ENCODE assay signal across 23 mouse cellular contexts in genomic region chr5:149068745-149069144, GRCm38 (mm10).
DNase-seq lines count a peak whose midpoint lies in the region; ATAC-seq and TF ChIP-seq lines count a peak whose summit lies in the region.
"Had no signal": no experiment of that assay in that cellular context is flagged by ENCODE, and none has a peak within 500 bp of the region (broad histone marks: within the 10 kb centered on the region; RNA-seq: fewer than 3 reads in every experiment).

No protein-coding gene starts in this region.

- no peak for TF ChIP-seq POLR2A in testis, adult 2 months (IDR thresholded peaks at IDR 0.05; ENCODE audit: control insufficient read depth, low read depth, low read length)

- no peak overlapping the region for H3K27ac ChIP-seq in heart, embryonic 15.5 days
- H3K27ac ChIP-seq in testis, adult 2 months (ENCODE audit: control insufficient read depth, insufficient read depth, low read depth, low read length), result no peak overlapping the region
- no peak overlapping the region for H3K27ac ChIP-seq in liver, embryonic 16.5 days (ENCODE audit: low read length)
- H3K27ac ChIP-seq: embryonic facial prominence, embryonic 12.5 days; hindbrain, postnatal 0 days; kidney, embryonic 15.5 days; limb, embryonic 10.5 days; midbrain, embryonic 15.5 days had no signal

- H3K4me1 ChIP-seq in heart, embryonic 15.5 days (replicated peaks), result peaks cover 6% of the 10 kb centered on the region
- H3K4me1 ChIP-seq in testis, adult 2 months (ENCODE audit: control insufficient read depth, insufficient read depth, low read length), result peaks cover 16% of the 10 kb centered on the region
- peaks cover 7% of the 10 kb centered on the region for H3K4me1 ChIP-seq in liver, embryonic 16.5 days (ENCODE audit: control insufficient read depth, low read depth, low read length)
- H3K4me1 ChIP-seq: kidney, embryonic 15.5 days; limb, embryonic 10.5 days; midbrain, embryonic 15.5 days had no signal

- TF ChIP-seq CTCF in testis, adult 2 months (IDR thresholded peaks at IDR 0.05; ENCODE audit: control insufficient read depth, insufficient read depth, insufficient replicate concordance, low read depth, low read length), result no peak

- no peaks in the 10 kb centered on the region for H3K36me3 ChIP-seq in heart, embryonic 15.5 days
- no peaks in the 10 kb centered on the region for H3K36me3 ChIP-seq in testis, adult 2 months (ENCODE audit: control insufficient read depth, insufficient read depth, low read length)
- no peaks in the 10 kb centered on the region for H3K36me3 ChIP-seq in liver, embryonic 16.5 days (ENCODE audit: control insufficient read depth, insufficient read depth)
- H3K36me3 ChIP-seq: embryonic facial prominence, embryonic 12.5 days; kidney, embryonic 15.5 days; limb, embryonic 10.5 days; midbrain, embryonic 15.5 days had no signal

- WGBS in heart, embryonic 15.5 days, result 92% methylated on average over 10 of the region's 10 CpGs
- WGBS in liver, embryonic 16.5 days (ENCODE audit: insufficient replicate concordance), result 79% methylated on average over 10 of the region's 10 CpGs

- H3K4me3 ChIP-seq in heart, embryonic 15.5 days, result no peak overlapping the region
- H3K4me3 ChIP-seq in testis, adult 2 months (ENCODE audit: control insufficient read depth, low read depth, low read length), result peak overlapping the region; percentile 47
- H3K4me3 ChIP-seq in liver, embryonic 16.5 days (ENCODE audit: low read depth, low read length), result no peak overlapping the region
- H3K4me3 ChIP-seq: embryonic facial prominence, embryonic 12.5 days; kidney, embryonic 15.5 days; limb, embryonic 10.5 days; midbrain, embryonic 15.5 days; myocyte had no signal

- ATAC-seq in heart, embryonic 15.5 days (replicated peaks; ENCODE audit: insufficient number of reproducible peaks, insufficient read depth, low FRiP score, low read depth), result no peak
- ATAC-seq in liver, embryonic 16.5 days (ENCODE audit: low read depth), result no peak
- ATAC-seq: hindbrain, postnatal 0 days; intestine, embryonic 16.5 days; midbrain, embryonic 15.5 days had no signal

- H3K9ac ChIP-seq in heart, embryonic 15.5 days, result no peak overlapping the region
- no peak overlapping the region for H3K9ac ChIP-seq in liver, embryonic 16.5 days (ENCODE audit: low read depth, low read length)
- H3K9ac ChIP-seq: embryonic facial prominence, embryonic 12.5 days; kidney, embryonic 15.5 days; midbrain, embryonic 15.5 days had no signal

- H3K9me3 ChIP-seq in heart, embryonic 15.5 days (replicated peaks), result no peaks in the 10 kb centered on the region
- no peaks in the 10 kb centered on the region for H3K9me3 ChIP-seq in liver, embryonic 16.5 days (replicated peaks; ENCODE audit: control insufficient read depth, low read length)
- H3K9me3 ChIP-seq: kidney, embryonic 15.5 days; limb, embryonic 10.5 days; midbrain, embryonic 15.5 days had no signal

- H3K4me2 ChIP-seq in heart, embryonic 15.5 days, result 0 out of 2 replicates have a peak overlapping the region, but pooled peaks have one; percentile 38
- peak overlapping the region; percentile 61 for H3K4me2 ChIP-seq in liver, embryonic 16.5 days (ENCODE audit: low read depth, low read length)
- H3K4me2 ChIP-seq: embryonic facial prominence, embryonic 12.5 days; heart, embryonic 11.5 days; kidney, embryonic 15.5 days; midbrain, embryonic 15.5 days had no signal

- no peak for DNase-seq in heart, adult 18-20 months
- DNase-seq in testis, postnatal 10 days (ENCODE audit: low spot score), result no peak
- no peak for DNase-seq in layer of hippocampus, postnatal 25 days (ENCODE audit: extremely low spot score in 1 of 2, low spot score in 1 of 2)
- no peak for DNase-seq in adrenal gland, postnatal 4 days (ENCODE audit: low spot score in 2 of 2)
- DNase-seq: adrenal gland, adult 8-10 months; cerebellum, adult 2 months; cerebellum, postnatal 25 days; gastrocnemius, postnatal 36 days; heart, postnatal 14 days; kidney, postnatal 36 days; lung, postnatal 10 days; thymus, postnatal 4 days had no signal

- no peaks in the 10 kb centered on the region for H3K27me3 ChIP-seq in heart, embryonic 15.5 days
- no peaks in the 10 kb centered on the region for H3K27me3 ChIP-seq in testis, adult 2 months (ENCODE audit: control insufficient read depth, insufficient read depth, low read length)
- H3K27me3 ChIP-seq in liver, embryonic 16.5 days (ENCODE audit: control insufficient read depth, insufficient read depth, low read depth, low read length), result no peaks in the 10 kb centered on the region
- H3K27me3 ChIP-seq: embryonic facial prominence, embryonic 12.5 days; kidney, embryonic 15.5 days; midbrain, embryonic 15.5 days had no signal
